Mouse (Mus musculus): ENCODE results near the gene P2rx6.
"Not testable (repeated sequence)": the region's sequence is repeated elsewhere in the genome, so short reads cannot be mapped to it uniquely, and the experiment has no call there.

Gene P2rx6

GRCm38 (mm10) chr16:17561751-17562208 lies at the start of gene P2rx6:
Gene P2rx6, plus strand, starts transcription at chr16:17561885.
- no peak for DNase-seq

DNA sequence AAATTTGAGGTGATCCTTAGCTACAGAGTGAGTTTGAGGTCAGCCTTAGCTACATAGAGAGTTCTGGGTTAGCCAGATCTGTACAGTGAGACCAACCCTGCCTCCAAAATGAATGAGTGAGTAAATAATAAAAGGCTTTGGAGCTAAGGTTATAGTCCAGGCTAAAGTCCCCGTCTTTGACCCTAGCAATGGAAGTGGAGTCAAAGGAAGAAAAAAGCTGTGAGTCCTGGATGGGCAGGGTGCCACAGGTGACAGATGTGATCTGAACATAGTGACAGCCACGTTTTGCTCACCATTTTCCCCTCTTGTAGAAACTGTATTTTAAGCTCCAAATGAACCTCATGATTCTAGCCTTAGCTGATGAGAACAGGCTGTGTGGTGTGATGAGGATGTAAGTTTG lies 42.8 kb upstream of the P2rx6 start:
- DNase-seq = no peak

GRCm38 (mm10) chr16:17524156-17524555 lies 37.5 kb upstream of the P2rx6 start:
- no peak for DNase-seq

DNA sequence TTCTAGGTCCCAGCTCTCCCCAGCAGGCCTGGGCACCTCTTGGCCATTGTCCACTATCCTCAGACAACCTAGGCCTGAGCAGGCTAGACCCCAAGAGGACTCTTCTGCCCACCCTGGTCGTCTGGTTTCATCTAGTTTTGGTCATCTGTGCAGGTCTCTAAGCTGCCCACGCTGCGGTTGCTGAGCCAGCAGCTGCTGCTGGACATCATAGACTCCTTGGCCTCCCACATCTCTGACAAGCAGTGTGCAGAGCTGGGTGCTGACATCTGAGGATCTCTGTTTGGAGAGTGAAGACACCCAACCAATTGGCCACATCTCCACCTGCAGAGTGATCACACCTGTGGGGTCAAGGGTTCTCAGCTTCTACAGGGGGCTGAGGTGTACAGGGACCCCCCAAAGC lies 36.2 kb upstream of the P2rx6 start:
- no peak for DNase-seq

- DNase-seq = no peak
Observed at GRCm38 (mm10) chr16:17526223-17526622, 35.5 kb upstream of the P2rx6 start.

DNA sequence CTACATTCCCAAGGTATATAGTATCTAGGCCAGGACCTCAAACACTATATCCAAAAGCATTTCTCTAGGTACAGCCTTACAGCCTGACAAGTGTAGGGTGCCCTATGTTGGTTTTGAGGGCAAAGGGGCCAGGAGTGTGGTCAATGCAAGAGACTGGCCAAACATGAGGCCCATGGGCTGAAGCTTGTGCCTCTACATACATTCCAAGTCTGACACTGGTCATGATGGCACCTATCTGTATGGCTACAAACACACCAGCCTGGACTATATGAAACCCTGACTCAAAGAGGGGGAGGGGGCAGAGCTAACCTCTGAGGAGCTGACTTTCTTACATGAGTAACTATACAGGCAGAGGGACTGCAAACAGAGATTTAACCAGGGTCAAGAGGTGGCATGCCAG lies 34.1 kb upstream of the P2rx6 start:
- no peak for DNase-seq

DNA sequence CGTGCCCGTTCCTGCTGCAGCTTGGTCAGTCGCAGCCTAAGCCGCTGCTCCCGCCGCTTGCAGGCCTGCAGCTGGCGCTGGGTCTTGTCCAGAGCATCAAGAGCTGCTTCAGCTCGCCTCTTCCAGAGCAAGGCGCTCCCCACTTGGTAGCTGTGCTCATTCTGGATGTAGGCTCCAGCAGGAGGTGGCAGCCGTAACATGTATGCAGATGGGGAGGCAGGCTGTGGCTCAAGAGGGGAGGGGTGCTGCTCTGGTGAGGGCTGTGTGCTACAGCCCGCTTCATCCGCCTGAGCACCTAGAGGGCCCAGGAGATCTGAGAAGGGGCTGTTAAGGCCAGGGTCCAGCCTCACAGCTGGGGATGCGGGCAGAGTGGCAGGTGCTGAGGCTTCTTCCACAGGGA lies 33.4 kb upstream of the P2rx6 start:
- DNase-seq = no peak

DNA sequence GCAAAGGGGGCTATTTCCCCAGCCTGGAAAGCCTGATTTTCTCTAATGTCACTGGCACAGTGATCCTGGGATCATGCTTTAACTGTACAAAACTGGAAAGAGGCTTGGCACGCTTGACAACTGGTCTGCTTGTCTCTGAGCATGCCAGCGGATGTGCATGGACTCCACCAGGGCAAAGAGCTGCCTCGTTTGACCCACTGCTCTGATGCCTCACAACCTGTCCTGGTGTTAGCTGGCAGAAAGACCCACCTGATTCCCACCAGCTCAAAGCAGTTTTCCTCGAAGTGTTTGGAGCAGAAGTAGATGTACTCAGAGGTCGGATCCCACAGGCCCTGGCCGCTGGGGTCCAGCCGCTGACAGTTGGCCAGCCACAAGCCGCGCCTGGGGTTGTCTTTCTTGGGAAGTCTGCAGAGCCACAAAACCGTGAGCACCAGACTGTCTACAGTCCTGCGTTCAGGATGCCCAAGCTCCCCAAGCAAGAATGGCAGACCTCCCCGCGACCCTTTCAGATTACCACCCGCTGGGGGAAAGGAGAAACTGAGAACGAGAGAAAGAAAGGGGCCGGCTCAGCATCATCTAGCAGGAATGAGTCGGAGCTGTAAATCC lies 31.6 kb upstream of the P2rx6 start:
- DNase-seq = no peak

DNA sequence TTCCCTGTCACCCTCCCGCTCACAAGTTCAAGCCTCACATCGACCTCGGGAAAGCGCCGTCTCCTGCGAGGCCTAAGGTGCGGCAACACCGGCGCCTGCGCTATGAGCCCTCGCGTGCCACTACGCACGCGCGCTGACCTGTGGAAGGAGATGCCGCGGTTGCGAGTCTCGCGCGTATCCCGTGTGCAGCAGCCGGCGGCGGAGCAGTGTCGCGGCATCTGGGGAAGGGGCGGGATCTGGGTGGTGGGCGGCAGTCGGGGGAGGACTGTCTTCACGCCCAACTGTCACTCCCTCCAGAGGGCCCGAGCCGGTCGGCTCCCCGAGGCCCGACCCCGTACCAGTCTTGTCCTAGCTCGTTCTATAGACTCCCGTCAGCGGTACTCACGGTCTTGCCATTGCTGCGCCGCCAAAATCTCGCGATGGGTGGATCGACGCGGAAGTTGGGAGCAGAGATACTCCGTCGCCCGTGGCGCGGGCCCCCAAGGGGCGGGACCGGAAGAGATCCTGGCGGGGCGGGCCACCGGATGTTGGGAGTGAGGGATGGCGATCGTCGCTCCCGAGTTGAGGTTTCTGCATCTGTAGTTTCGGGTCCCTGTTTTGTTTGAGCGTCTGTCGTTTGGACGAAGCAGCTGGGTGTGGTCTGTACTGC lies 30.9 kb upstream of the P2rx6 start, which contains the start of gene Thap7:
Gene Thap7 (minus strand): TSS at position 497 of the 649 bp plus-strand sequence.
- DNase-seq = peak; percentile 96

- DNase-seq = no peak
Observed at GRCm38 (mm10) chr16:17532271-17532670, 29.4 kb upstream of the P2rx6 start.

DNA sequence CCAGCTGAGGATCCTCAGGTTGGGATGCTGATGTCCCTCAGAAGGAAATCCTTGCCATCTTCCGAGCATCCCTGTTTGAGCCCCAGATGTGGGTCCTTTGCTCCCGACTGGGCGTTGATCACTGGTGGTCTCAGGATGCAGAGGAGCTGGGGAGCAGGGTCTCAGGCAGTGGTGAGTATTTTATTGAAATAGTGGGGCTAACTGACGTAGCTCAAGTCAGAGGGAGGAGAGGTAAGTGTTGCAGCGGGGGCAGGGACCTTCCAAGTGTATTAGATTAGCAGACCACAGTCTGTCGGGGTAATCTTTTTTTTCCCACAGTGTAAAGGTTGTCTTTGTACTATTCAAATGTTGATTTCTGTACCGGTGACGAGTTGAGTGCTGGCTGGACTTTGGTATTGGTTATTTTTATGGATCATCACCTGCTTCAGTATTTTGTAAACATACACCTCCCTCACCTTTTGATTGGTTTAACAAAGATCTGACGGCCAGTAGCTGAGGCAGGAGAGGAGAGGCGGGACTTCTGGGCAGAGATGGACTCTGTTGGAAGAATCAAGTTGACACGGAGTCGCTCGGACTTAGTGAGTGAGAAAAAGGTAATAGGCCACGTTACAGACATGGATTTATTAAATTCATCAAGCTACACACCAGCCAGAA lies 28.9 kb upstream of the P2rx6 start:
- DNase-seq = no peak

- DNase-seq = no peak
Observed at GRCm38 (mm10) chr16:17536584-17536983, 25.1 kb upstream of the P2rx6 start.

DNA sequence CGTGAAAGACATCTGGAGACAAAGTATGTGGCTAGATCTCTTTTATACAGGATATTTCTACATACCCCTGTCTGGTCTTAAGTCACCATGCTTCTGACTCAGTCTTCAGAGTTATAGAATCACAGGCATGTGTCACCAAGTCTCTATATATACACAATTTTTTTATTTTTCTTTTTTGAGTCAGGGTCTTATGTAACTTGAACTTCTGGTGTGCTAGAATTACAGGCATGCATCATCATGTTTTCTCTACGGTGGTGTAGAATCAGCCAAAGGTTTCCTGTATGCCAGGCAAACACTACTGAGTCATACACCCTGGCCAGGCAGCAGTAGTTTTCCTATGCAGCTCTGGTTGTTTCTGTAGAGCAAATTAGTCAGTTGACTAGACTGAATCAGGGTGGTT lies 19.1 kb upstream of the P2rx6 start:
- DNase-seq = no peak

DNA sequence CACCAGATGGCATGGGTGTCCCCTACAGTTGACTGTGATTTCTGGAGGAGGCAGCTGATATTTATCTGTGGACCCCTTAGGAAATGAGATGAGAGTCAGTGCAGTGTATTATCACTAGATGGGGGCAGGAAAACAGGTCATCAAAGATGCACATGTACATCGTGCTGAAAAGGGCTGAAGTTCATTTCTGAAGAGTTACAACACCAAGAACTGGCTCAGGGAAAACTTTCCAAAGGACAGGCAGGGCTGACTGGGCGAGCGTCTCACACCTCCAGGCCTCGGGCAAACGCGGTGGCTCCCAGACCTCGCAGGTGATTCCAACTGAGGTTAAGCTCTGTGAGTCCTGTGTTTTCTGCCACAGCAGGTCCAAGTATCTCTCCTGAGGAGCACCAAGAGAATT lies 8.8 kb upstream of the P2rx6 start:
- no peak for DNase-seq

DNA sequence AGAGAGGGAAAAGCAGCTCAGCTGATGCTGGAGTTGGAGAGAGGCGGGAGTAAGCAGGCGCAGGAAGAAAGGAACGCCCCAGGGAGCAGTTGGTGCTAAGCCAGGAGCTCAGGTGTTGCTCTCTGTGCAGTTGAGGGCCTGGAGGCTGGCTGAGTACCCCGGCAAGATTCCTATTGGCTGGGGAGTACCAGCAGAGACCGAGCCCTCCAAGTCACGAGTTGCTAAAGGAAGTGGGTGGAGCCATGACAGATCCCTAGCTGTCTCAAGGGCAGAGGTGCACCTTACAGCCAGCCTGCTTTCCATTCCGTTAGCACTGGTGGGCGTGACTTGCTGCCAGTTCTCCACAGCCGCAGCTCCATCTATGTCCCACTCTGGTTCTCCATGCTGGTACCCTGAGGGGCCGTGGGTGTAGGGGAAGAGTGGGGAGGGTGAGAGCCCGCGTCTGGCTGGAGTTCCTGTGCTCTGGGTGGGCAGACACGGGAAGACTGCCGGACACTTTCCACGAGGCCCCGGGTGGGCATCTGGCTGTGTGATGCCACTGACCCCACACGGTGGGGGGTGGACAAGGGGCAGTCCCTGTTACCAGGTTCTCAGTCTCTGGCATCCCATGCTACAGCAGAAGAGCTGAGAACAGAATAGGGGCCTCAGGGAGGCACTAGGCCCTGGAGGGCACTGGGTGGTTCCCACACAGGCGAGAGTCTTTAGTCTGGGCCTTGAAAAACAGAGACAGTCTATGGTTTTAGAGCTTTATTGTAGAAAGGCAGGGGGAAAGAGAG lies 7.6 kb upstream of the P2rx6 start:
- DNase-seq = no peak

- DNase-seq = not testable (repeated sequence)
Observed at GRCm38 (mm10) chr16:17554702-17555101, 7.0 kb upstream of the P2rx6 start.

DNA sequence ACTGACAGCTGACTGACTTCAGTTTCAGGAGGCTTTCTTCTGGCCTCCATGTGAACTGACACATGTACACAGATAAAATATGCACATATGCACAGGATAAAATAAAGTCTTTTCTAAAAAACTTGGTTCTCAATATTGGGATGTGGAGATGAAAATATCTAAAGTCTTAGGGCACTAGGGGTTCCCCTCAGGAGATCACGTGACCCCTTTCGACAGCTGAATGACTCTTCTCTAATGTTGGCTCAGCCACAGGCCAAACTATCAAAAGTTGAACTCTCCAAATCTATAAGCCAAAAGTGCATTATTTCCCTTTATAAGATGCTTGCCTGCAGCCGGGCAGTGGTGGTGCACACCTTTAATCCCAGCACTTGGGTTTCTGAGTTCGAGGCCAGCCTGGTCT lies 5.5 kb upstream of the P2rx6 start:
- no peak for DNase-seq

DNA sequence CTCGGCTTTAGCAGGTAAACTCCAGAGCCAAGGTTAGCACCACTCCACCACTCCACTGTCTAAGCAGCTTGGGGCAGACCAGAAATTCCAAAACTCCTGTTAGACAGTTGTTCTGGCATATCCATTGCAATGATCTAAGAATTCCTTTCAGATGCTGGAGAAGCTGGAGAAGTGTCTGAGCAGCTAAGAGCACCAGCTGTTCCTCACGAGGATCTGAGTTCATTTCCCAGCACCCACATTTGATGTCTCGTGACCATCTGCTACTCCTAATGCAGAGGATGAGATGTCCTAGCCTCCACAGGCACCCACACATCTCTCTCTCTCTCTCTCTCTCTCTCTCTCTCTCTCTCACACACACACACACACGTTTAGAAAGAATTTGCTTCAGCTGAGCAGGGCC lies 4.8 kb upstream of the P2rx6 start:
- no peak for DNase-seq

GRCm38 (mm10) chr16:17557947-17558480 lies 3.7 kb upstream of the P2rx6 start:
- DNase-seq = peak; percentile 51

DNA sequence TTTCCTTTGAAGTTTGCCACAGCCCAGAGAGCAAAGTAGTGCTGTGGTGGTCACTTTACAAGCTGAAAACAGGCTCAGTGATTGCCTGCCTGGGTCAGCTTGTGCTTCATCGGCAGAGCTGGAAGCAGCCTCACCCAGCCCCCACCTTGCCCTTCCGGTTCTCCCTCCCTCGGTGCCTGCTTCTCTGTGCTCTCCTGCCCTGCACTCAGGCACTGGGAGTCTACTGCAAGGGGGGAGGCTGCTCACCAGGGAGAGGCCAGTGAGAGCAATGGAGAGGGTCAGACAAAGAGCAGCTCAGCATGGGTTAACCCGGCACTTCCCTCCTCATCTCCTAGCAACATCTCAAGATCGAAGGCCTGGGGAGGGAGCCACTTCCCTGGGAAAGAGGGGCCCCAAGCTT lies 2.9 kb upstream of the P2rx6 start:
- no peak for DNase-seq

- DNase-seq = no peak
Observed at GRCm38 (mm10) chr16:17559396-17560027, 2.2 kb upstream of the P2rx6 start.

- DNase-seq = peak; percentile 50
Observed at GRCm38 (mm10) chr16:17561128-17561750, 446 bp upstream of the P2rx6 start, which contains the start of gene Lrrc74b. Gene Lrrc74b, minus strand, starts transcription at chr16:17561247.

Measured in right cerebral cortex, postnatal 14 days (tissue).